Mouse (Mus musculus) kidney, embryonic 15.5 days (tissue): ENCODE results near the gene Gimap5. TPM values are rescaled to one million over a fixed set of nuclear protein-coding genes. Genes with fewer than 3 reads are reported as not detected.

ENCODE experiments used
- ATAC-seq: fragments of 200-750 bp; cut with Nextera tagmentation; replicated peaks from 2 replicates; pipeline ENCODE4 v1.8.0; 2017; ENCODE audit warnings: moderate TSS enrichment; ENCODE audit not compliant: low FRiP score
- H3K27ac ChIP-seq: fragments of 300-500 bp; sonication (generic); 2 replicates; pipeline ENCODE4 v1.5.1; 2015; ENCODE audit warnings: mild to moderate bottlenecking, inconsistent platforms
- H3K27me3 ChIP-seq: fragments of 300-500 bp; sonication (generic); 2 replicates; pipeline ENCODE4 v1.6.1; 2015; ENCODE audit warnings: inconsistent platforms
- H3K36me3 ChIP-seq: fragments of 300-500 bp; sonication (generic); 2 replicates; pipeline ENCODE4 v1.6.1; 2015; ENCODE audit warnings: inconsistent platforms
- H3K4me1 ChIP-seq: fragments of 300-500 bp; sonication (generic); 2 replicates; pipeline ENCODE4 v1.6.1; 2015; ENCODE audit warnings: inconsistent platforms
- H3K4me2 ChIP-seq: fragments of 300-500 bp; sonication (generic); 2 replicates; pipeline ENCODE4 v1.6.1; 2015; ENCODE audit warnings: moderate library complexity, mild to moderate bottlenecking, inconsistent platforms
- H3K4me3 ChIP-seq: fragments of 300-500 bp; sonication (generic); replicated peaks from 2 replicates; pipeline ENCODE4 v1.5.1; 2015; ENCODE audit warnings: mild to moderate bottlenecking, inconsistent platforms
- H3K9ac ChIP-seq: fragments of 300-500 bp; sonication (generic); 2 replicates; pipeline ENCODE4 v1.6.1; 2015; ENCODE audit warnings: mild to moderate bottlenecking, inconsistent platforms
- H3K9me3 ChIP-seq: fragments of 300-500 bp; sonication (generic); replicated peaks from 2 replicates; pipeline ENCODE4 v1.6.1; 2016; ENCODE audit warnings: inconsistent platforms
- WGBS: fragments of 180-500 bp; shearing (Covaris S2); methylation state at CpG from one replicate; pipeline ENCODE4 v1.1.7; 2015; ENCODE audit warnings: mixed read lengths; 5-methylcytosine and 5-hydroxymethylcytosine counted together
- polyA plus RNA-seq: library from polyadenylated mRNA; unstranded; fragments of >200 nt; fragmentation: Nextera tagmentation; extraction: Ambion mirVana; gene quantifications from 2 replicates; pipeline ENCODE4 v1.2.1, GENCODE M21; 2015

Gene Gimap5
- 16.4 and 16.5 TPM in 2 replicates for polyA plus RNA-seq

DNA sequence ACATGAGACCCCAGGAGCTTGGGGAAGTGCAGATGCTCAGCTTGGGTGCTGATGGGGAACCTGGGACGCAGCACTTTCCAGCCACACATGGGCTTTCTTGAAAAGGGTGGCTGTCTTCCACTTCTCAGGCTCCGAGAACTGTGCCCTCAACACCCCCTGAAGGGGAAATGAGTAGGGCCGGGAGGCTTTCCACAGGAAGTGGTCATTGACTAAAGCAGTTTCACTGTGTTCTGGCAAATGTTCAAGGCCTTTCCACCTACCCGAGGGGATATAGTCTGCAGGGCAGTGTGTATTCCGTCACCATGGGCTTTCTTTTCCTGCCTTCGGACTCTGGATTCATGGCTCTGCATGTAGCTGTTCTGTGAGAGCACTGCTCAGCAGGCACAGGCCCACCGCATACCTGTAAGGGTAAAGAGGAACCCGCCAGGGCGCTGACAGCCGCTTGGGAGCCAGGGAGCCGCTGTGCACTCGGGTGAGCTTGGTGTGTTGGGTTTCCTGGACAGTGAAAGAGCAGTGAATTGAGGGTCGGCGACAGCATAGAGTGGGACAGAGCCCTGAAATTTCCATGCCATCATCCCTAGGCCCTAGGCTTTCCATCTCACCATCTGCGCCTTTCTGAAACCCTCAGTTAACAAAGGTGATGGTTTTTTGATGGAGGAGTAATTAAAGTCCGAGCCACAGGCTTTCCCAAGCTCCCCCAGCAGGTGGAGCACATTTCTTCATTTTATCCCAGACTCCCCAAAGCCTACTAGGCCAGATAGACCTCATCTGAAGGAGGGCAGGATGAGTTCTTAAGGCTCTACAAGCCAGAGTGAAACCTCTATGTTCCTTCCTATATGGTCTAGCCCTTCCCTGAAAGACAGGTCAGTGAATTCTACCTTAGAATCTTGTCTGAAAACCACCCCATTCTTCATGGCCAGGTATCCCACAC is at the start of gene Gimap5:
Gene Gimap5, plus strand, starts transcription at position 239 of the 931 bp plus-strand sequence.
- Histone ChIP-seq H3K4me3 (peak within 1 kb of the TSS; percentile 20), H3K9ac (no peak within 1 kb of the TSS), H3K27ac (peak within 1 kb of the TSS; percentile 69), H3K36me3 (no peaks in the 10 kb centered on the region), H3K27me3 (peaks cover 34% of the 10 kb centered on the region), H3K9me3 (no peaks in the 10 kb centered on the region), H3K4me2 (peak within 1 kb of the TSS; percentile 28), H3K4me1 (peaks cover 19% of the 10 kb centered on the region)
- ATAC-seq = peak; percentile 12; the same call in 1 of the 2 replicates
- WGBS = 42% methylated on average over 16 of the region's 16 CpGs

DNA sequence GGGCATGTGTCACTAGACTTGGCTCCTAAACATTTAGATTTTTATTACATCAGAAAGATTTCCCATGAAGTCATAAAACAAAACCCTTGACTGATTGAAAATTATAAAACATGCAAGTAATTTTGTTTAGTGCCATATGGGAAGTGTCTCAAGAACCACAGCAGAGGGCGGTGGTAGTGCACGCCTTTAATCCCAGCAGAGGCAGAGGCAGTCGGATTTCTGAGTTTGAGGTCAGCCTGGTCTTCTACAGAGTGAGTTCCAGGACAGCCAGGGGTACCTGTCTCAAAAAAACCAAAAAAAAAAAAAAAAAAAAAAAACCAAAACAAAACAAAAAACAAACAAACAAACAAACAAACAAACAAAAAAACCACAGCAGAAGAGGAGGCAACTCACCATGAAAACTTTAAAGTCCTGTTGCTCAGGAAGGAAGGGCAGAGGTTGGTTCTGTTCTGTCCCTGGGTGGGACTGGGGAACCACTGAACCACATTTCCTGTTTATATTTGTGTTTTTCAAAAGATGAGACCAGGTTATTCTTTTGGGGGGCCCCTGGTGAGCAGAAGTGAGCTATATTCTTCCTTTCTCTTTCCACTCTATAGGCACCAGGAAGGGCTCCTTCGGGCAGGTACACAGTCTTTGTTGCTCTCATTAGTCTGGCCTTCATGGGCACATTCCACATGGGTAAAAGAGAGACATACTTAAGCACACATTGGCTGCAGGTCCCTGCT is 49.0 kb upstream of the Gimap5 start:
- no peaks in the 10 kb centered on the region for H3K27me3 ChIP-seq
- no peak for ATAC-seq
- peak overlapping the region; percentile 73 for H3K27ac ChIP-seq
- no peaks in the 10 kb centered on the region; the same call in 1 of the 2 replicates for H3K36me3 ChIP-seq
- no peaks in the 10 kb centered on the region for H3K9me3 ChIP-seq
- 0 out of 2 replicates have a peak, but pooled peaks cover 3% of the 10 kb centered on the region for H3K4me1 ChIP-seq
- H3K4me3 ChIP-seq = no peak overlapping the region
- whole genome bisulfite sequencing = 83% methylated on average over 4 of the region's 4 CpGs
- no peak overlapping the region for H3K4me2 ChIP-seq
- no peak overlapping the region for H3K9ac ChIP-seq

DNA sequence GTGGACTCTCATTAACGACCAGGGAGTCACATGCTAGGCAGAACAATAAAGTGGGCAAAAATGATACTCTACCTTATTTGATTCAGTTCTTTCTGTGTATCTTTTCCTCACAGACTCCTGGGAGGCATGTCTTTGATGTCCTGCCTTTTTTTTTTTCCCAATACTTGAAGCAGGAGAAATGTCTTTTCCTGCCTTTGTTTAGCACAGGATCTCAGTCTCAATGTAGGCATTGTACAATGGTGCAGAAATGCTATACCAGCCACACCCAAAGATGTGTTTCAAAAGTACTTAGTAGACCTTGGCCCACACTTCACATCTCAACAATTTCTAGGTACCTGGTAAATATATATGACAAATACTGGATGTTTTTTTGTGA is 48.5 kb upstream of the Gimap5 start:
- H3K4me1 ChIP-seq = 0 out of 2 replicates have a peak, but pooled peaks cover 3% of the 10 kb centered on the region
- H3K4me3 ChIP-seq = no peak overlapping the region
- no peaks in the 10 kb centered on the region; the same call in 1 of the 2 replicates for H3K36me3 ChIP-seq
- H3K9me3 ChIP-seq = no peaks in the 10 kb centered on the region
- no peak for ATAC-seq
- WGBS = 44% methylated on average over 1 of the region's 1 CpGs
- H3K9ac ChIP-seq = no peak overlapping the region
- no peaks in the 10 kb centered on the region for H3K27me3 ChIP-seq
- no peak overlapping the region for H3K4me2 ChIP-seq
- H3K27ac ChIP-seq = peak overlapping the region; percentile 73

DNA sequence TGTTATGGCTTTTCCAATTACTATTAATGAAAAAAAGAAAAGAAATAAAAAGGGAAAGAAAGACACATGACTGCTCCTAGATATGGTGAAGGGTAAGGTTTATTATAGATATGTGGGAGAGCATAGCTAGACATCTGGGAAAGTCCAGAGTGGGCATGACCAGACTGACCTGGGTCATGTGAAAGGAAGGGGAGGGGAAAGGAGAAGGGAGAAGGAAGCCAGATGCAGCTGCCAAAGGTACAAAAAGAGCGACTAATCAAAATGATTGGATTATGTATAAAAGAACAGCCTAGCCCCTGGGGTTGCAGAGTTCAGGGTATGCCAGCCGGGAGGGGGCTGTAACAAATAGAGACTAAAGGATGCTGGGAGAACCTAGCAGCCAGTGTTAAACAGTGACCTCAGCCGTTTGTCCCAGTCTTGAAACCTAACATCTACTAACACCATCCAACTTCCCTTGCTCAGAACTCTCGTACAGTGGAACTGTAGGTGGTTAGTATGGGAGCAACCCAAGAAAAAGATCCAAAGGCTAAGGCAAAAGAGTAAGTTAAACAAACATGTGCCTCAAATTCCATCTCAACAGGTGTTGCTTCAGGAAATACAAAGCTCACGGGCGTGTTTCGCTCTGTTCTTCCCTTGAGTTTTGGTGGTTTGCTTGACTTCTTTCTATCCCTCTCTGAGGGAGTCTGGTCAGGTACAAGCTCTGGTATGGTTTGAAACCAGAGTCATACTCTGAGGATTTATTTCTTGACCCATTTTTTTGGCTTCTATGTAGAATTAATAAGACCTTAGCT is 47.7 kb upstream of the Gimap5 start:
- Histone ChIP-seq H3K36me3 (no peaks in the 10 kb centered on the region; the same call in 1 of the 2 replicates), H3K9me3 (no peaks in the 10 kb centered on the region), H3K4me1 (0 out of 2 replicates have a peak, but pooled peaks cover 3% of the 10 kb centered on the region), H3K4me2 (no peak overlapping the region), H3K9ac (no peak overlapping the region), H3K27ac (peak overlapping the region; percentile 59; the same call in 1 of the 2 replicates), H3K27me3 (no peaks in the 10 kb centered on the region), H3K4me3 (no peak overlapping the region)
- 81% methylated on average over 7 of the region's 7 CpGs for WGBS
- no peak for ATAC-seq

DNA sequence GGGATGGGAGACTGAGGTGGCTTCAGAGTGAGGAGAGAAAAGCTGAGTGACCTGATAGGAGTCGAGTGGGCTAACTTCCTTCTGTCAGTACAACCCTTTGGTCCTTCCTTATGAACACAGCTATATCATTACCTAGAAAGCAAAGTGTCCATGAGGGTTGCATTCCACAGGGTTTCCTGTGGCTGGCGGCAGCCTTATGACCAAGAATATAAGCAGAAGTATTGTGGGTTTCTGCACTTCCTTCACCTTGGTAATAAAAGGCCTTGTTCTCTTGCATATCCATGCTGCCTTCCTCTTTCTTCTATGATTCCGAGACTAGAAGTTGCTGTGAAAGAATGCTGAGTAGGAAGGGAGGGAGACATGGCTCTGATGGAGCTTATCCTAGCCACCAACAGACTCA is 47.1 kb upstream of the Gimap5 start:
- H3K4me1 ChIP-seq = 0 out of 2 replicates have a peak, but pooled peaks cover 3% of the 10 kb centered on the region
- H3K9me3 ChIP-seq = no peaks in the 10 kb centered on the region
- no peak overlapping the region for H3K4me3 ChIP-seq
- H3K27me3 ChIP-seq = no peaks in the 10 kb centered on the region
- H3K9ac ChIP-seq = no peak overlapping the region
- 77% methylated on average over 3 of the region's 3 CpGs for WGBS
- no peak for ATAC-seq
- no peaks in the 10 kb centered on the region; the same call in 1 of the 2 replicates for H3K36me3 ChIP-seq
- no peak overlapping the region for H3K4me2 ChIP-seq
- peak overlapping the region; percentile 59 for H3K27ac ChIP-seq

DNA sequence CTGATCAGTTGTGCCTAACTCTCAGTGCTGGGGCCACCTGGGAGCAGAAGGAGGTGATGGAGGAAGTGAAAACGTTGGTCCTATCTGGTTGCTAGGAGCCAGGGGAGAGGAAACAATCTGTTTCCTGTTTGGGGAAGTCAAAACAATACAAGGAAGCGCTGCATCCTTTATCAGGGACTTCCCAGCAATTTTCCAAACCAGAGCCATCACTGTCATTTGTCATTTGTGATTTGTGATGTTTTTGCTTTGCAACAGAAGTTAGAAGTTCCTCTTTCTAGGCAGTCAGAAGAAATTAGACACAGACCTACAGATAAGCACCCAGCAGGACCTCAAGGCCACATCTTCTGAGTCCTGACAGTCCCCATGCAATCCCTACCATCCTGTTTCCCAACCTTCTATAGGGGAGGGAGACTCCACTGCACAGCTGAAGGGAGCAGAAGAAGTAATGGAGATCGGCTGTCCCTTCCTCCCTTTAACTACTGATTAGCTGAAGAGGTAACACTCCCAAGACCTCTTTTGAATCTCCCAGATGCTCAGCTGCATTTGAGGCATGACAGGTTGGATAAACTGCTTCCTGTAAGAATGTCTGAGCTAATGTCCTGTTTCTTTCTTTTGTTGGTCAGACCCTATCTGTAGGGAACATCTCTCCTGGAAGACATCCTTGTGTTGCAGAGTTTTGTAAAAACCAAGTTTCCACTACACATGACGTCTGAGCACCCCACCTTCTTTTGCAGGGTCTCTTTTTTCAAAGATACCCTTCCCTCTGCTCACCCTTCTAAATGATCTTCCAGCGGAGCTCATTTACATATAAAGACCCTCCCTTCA is 45.5 kb upstream of the Gimap5 start:
- Histone ChIP-seq H3K27me3 (no peaks in the 10 kb centered on the region), H3K9me3 (no peaks in the 10 kb centered on the region), H3K4me2 (no peak overlapping the region), H3K4me1 (0 out of 2 replicates have a peak, but pooled peaks cover 3% of the 10 kb centered on the region), H3K27ac (peak overlapping the region; percentile 68), H3K4me3 (no peak overlapping the region), H3K36me3 (no peaks in the 10 kb centered on the region; the same call in 1 of the 2 replicates), H3K9ac (no peak overlapping the region)
- 41% methylated on average over 5 of the region's 5 CpGs for WGBS
- peak; percentile 62; the same call in 1 of the 2 replicates for ATAC-seq

DNA sequence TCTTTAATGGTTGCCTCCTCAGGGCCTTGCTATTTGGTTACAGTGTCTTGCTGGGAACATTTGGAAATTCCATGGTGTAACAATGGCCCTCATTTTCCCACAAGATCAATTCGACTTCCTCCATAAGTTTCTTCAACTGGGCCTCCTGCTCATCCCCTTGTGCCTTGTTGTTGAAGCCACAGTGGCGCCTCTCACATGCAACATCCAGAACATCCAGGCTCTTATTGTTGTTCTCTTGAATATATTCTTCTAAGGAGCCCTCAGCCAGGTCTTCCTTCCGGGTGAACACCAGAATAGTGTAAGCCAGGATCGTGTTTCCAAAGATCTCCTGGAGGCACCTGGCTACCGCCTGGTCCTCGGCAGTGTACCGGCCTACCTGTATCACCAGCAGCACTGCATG is 43.9 kb upstream of the Gimap5 start:
- H3K4me1 ChIP-seq = 0 out of 2 replicates have a peak, but pooled peaks cover 2% of the 10 kb centered on the region
- H3K9me3 ChIP-seq = no peaks in the 10 kb centered on the region
- H3K4me2 ChIP-seq = no peak overlapping the region
- H3K9ac ChIP-seq = no peak overlapping the region
- peak overlapping the region; percentile 61; the same call in 1 of the 2 replicates for H3K27ac ChIP-seq
- no peak for ATAC-seq
- WGBS = 87% methylated on average over 7 of the region's 7 CpGs
- H3K27me3 ChIP-seq = no peaks in the 10 kb centered on the region
- H3K36me3 ChIP-seq = no peaks in the 10 kb centered on the region; the same call in 1 of the 2 replicates
- H3K4me3 ChIP-seq = no peak overlapping the region

DNA sequence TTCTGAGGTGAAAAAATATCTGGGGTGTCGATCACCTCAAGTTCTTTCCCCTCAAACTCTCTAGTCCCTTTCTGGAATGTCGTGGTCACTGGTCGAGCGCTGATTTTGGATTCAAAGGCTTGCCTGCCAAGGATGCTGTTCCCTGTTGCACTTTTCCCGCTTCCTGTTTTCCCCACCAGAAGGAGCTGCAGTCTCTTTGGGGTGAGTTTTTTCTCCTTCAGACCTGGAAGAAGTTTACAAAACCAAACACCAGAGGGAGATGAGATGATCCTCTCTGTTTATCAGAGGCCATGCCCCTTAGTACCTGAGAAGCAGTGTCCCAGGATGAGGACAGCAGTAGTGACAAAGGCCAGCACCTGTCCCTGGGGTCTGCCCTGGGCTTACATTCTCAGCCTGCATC is 43.4 kb upstream of the Gimap5 start:
- H3K36me3 ChIP-seq = no peaks in the 10 kb centered on the region; the same call in 1 of the 2 replicates
- no peaks in the 10 kb centered on the region for H3K27me3 ChIP-seq
- H3K9me3 ChIP-seq = no peaks in the 10 kb centered on the region
- H3K4me2 ChIP-seq = no peak overlapping the region
- H3K27ac ChIP-seq = peak overlapping the region; percentile 61; the same call in 1 of the 2 replicates
- WGBS = 71% methylated on average over 5 of the region's 5 CpGs
- no peaks in the 10 kb centered on the region for H3K4me1 ChIP-seq
- no peak for ATAC-seq
- no peak overlapping the region for H3K4me3 ChIP-seq
- H3K9ac ChIP-seq = no peak overlapping the region

DNA sequence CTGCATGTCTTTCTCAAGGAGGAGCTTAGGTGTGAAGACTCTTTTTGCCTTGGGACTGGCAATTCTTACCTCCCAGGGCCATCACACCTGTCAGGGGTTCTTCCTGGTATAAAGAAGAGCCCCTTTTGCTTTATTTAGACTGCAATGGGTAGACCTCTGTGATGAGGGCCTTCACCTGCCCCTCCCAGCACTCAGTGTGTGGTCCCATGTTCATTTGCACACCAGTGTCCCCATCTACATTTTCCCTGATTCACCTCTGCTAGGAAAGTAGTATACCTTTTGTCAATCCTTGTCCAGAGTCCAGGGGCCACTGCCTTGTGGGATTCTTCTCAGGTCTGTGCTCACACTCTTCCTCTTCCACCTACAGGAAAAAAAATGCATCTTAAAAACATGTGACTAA is 41.9 kb upstream of the Gimap5 start:
- no peak overlapping the region for H3K27ac ChIP-seq
- H3K36me3 ChIP-seq = no peaks in the 10 kb centered on the region; the same call in 1 of the 2 replicates
- H3K9me3 ChIP-seq = no peaks in the 10 kb centered on the region
- H3K4me1 ChIP-seq = no peaks in the 10 kb centered on the region
- no peaks in the 10 kb centered on the region for H3K27me3 ChIP-seq
- no peak overlapping the region for H3K4me2 ChIP-seq
- H3K4me3 ChIP-seq = no peak overlapping the region
- ATAC-seq = no peak
- H3K9ac ChIP-seq = no peak overlapping the region

DNA sequence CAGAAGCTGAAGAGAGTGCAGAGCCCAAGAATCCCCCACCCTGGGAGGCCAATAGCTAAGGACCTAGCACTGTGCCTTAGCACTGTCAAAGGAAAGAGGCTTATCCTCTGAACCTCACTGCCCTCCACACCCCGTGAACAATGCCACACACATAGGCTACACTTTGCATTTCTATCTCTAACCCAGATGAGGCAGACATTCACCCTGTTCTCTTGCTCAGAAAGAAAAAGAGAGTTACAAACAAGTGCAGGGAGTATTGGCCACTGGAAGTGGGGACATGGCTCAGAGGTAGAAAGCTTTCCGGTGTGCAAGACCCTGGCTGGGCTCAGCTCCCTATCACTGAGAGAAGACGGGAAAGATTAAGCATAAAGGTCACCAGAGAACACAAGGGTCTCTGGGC is 39.9 kb upstream of the Gimap5 start:
- Histone ChIP-seq H3K9me3 (no peaks in the 10 kb centered on the region), H3K27me3 (no peaks in the 10 kb centered on the region), H3K4me2 (peak overlapping the region; percentile 35), H3K4me3 (peak overlapping the region; percentile 8), H3K4me1 (no peaks in the 10 kb centered on the region), H3K36me3 (no peaks in the 10 kb centered on the region; the same call in 1 of the 2 replicates), H3K27ac (no peak overlapping the region), H3K9ac (no peak overlapping the region)
- WGBS = 64% methylated on average over 3 of the region's 3 CpGs
- ATAC-seq = no peak

DNA sequence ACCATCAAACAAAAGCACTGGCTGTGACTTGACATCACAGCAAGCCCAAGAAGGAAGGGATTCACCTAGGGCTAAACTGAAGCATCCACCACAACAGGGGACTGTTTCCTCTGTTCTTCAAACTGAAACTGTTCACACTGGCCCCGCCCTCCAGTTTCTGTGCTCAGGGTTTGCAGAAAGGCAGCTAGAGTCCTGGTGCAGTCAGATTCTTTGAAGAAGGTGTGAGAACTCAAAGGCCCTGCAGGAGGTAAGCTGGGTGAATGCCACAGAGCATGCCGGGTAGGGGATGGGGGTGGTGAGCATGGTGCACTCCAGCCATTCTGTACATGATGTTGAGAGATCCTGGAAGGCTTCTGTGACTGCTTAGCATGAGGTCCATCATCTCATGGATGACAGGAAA is 27.5 kb upstream of the Gimap5 start, which contains the start of the genes Gm28053 and Gimap7:
Gene Gm28053, plus strand, starts transcription at position 153 of the 400 bp plus-strand sequence.
Gene Gimap7, plus strand, starts transcription at position 167 of the 400 bp plus-strand sequence.
- no peaks in the 10 kb centered on the region for H3K9me3 ChIP-seq
- no peaks in the 10 kb centered on the region for H3K4me1 ChIP-seq
- H3K36me3 ChIP-seq = no peaks in the 10 kb centered on the region
- no peak within 1 kb of the TSS for H3K9ac ChIP-seq
- H3K4me3 ChIP-seq = no peak within 1 kb of the TSS
- H3K27ac ChIP-seq = no peak within 1 kb of the TSS
- no peak for ATAC-seq
- no peaks in the 10 kb centered on the region for H3K27me3 ChIP-seq
- H3K4me2 ChIP-seq = no peak within 1 kb of the TSS
- 66% methylated on average over 2 of the region's 2 CpGs for WGBS
